Mouse (Mus musculus): ENCODE measurements around the gene Dap.

DNA sequence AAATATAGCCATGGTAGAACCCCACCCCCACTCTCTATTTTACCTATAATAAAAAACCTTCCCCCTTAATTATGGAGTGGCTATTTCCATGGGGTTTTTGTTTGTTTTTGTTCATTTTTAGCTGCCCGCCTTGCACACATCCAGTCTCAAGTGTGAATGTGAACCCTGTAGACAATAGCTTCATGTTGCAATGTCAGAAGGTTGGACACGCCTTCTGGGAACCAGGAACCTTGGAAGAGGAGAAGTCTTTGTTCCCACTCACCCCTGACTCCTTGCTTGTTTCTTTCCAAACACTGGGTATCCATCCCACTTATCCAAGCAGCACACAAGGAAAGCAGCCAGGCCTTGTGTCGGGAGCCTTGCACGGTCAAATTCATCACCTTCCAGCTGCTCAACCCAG, 94.9 kb downstream of the Dap start:
- TF ChIP-seq CTCF (IDR thresholded peaks at IDR 0.05; ENCODE audit: extremely low read depth, insufficient read length, insufficient replicate concordance, low read depth, low read length) (no peak), POLR2A (IDR thresholded peaks at IDR 0.05; ENCODE audit: low read depth, low read length) (no peak)
